Mouse (Mus musculus): ENCODE data around the gene Mtrf1.
A peak's percentile ranks its signal among the peaks of the same experiment; 100 is the strongest.
"Not testable (repeated sequence)": the region's sequence is repeated elsewhere in the genome, so short reads cannot be mapped to it uniquely, and the experiment has no call there.

Gene Mtrf1

GRCm38 (mm10) chr14:79445055-79445620 lies 47.6 kb downstream of the Mtrf1 start:
- no peak for DNase-seq (ENCODE audit: low read depth, low spot score)

- DNase-seq (ENCODE audit: low read depth, low spot score): peak; percentile 93
Measured at GRCm38 (mm10) chr14:79451681-79452590, 54.4 kb downstream of the Mtrf1 start, which contains the start of gene Kbtbd6. Gene Kbtbd6, plus strand, starts transcription at chr14:79451835.

GRCm38 (mm10) chr14:79452591-79452934 lies 55.0 kb downstream of the Mtrf1 start:
- not testable (repeated sequence) for DNase-seq (ENCODE audit: low read depth, low spot score)

- DNase-seq (ENCODE audit: low read depth, low spot score): no peak
Measured at GRCm38 (mm10) chr14:79460401-79460800, 62.8 kb downstream of the Mtrf1 start.

GRCm38 (mm10) chr14:79460988-79461387 lies 63.4 kb downstream of the Mtrf1 start:
- DNase-seq (ENCODE audit: low read depth, low spot score): no peak

- DNase-seq (ENCODE audit: low read depth, low spot score): no peak
Measured at GRCm38 (mm10) chr14:79465623-79466022, 68.1 kb downstream of the Mtrf1 start.

- peak; percentile 46 for DNase-seq (ENCODE audit: low read depth, low spot score)
Measured at GRCm38 (mm10) chr14:79467621-79468020, 70.0 kb downstream of the Mtrf1 start.
